Mouse (Mus musculus): ENCODE data around the gene Cdc20b. TPM values are rescaled to one million over a fixed set of nuclear protein-coding genes. Genes with fewer than 3 reads are reported as not detected.

The Cdc20b gene
- polyA plus RNA-seq, 1 experiment, result not detected

DNA sequence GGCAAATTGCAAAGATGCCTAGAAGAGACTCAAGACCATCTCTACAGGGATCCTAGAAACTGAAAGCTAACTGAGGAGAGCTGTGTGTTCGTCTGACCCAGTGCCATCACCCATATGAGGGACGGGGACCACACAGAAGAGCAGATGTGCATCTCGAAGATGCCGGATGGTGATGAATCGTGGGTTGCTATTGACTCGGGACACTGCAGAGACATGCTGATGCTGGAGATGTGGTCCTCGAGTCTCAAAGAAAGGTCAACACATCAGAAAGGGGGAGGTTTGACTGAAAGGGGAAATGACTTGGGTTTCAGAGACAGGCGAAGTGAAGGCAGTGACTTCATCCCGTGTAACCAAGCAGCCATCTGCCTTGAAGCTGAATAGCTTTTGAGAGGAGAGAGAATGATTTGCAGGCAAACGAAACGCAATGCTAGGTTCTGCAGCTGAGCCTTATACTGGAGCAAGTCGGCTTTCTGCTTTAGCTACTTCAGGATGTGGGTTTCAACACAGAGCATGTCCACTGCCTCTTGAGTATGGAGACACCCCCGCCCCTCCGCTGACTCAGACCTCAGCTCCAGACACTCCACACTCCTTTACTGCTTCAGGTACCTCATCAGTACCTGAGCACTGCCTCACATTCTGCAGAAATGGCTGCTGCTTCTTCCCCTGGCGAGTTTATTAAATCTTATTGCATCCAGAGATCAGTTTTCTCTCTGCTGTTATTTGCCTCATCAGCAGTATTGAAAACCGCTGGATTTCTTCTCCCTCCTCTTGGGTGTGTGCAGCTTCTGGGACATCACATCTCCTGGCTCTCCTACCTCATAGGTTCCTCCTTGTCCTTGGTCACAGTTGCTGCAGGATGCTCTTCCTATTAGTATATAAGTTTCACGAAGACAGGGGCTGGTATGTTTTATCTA lies 85.7 kb downstream of the Cdc20b start:
- Histone ChIP-seq H3K4me1 (ENCODE audit: control insufficient read depth, insufficient read depth, low read length) (no peaks in the 10 kb centered on the region), H3K4me3 (ENCODE audit: insufficient read depth, low read length) (no peak overlapping the region), H3K27ac (ENCODE audit: insufficient read depth, low read length) (no peak overlapping the region)
- TF ChIP-seq POLR2A (IDR thresholded peaks at IDR 0.05; ENCODE audit: low read depth, low read length), result no peak
- no peak for TF ChIP-seq CTCF (IDR thresholded peaks at IDR 0.05; ENCODE audit: borderline replicate concordance, insufficient read depth, low read length)

DNA sequence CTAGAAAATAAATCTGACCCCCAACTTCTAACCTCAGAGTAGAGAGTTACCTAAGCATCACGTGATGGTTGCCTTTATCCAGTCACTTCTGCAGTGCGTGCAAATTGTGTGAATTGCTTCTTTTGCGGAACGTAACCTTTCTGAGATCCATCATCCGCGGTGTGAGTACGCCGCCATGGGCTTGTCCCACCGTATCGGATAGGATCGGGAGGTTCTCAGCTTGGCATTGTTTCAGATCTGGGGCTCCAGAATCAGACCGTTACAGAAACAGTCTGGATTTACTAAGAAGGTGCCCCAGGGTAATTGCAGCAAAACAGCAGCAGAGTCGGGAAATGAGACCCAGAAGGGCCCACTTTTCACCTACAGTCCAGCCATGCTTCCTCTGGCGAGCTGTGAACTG lies 86.4 kb downstream of the Cdc20b start:
- no peaks in the 10 kb centered on the region for H3K4me1 ChIP-seq (ENCODE audit: control insufficient read depth, insufficient read depth, low read length)
- no peak overlapping the region for H3K4me3 ChIP-seq (ENCODE audit: insufficient read depth, low read length)
- H3K27ac ChIP-seq (ENCODE audit: insufficient read depth, low read length), result no peak overlapping the region
- TF ChIP-seq POLR2A (IDR thresholded peaks at IDR 0.05; ENCODE audit: low read depth, low read length) (no peak), CTCF (IDR thresholded peaks at IDR 0.05; ENCODE audit: borderline replicate concordance, insufficient read depth, low read length) (no peak)

DNA sequence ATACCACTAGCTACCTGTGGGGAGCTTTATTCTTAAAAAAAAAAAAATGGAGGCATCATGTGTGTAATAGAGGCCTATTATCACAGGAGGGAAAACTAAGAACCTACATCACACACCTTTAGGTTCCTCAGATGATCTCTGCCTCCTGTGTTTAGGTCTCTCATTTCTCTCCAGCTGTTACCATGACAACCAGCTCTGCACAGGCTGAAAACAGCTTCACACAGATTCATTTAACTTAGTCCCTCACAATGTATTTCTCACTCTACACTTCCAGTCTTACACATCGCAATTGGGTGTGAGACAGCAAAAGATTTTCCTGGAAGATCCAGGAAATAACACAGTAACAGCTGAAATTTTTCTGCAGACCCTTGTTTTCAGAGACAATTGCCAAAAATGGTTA lies 95.1 kb downstream of the Cdc20b start:
- Histone ChIP-seq H3K4me1 (ENCODE audit: control insufficient read depth, insufficient read depth, low read length) (no peaks in the 10 kb centered on the region), H3K27ac (ENCODE audit: insufficient read depth, low read length) (no peak overlapping the region), H3K4me3 (ENCODE audit: insufficient read depth, low read length) (no peak overlapping the region)
- TF ChIP-seq CTCF (IDR thresholded peaks at IDR 0.05; ENCODE audit: borderline replicate concordance, insufficient read depth, low read length) (no peak), POLR2A (IDR thresholded peaks at IDR 0.05; ENCODE audit: low read depth, low read length) (no peak)

DNA sequence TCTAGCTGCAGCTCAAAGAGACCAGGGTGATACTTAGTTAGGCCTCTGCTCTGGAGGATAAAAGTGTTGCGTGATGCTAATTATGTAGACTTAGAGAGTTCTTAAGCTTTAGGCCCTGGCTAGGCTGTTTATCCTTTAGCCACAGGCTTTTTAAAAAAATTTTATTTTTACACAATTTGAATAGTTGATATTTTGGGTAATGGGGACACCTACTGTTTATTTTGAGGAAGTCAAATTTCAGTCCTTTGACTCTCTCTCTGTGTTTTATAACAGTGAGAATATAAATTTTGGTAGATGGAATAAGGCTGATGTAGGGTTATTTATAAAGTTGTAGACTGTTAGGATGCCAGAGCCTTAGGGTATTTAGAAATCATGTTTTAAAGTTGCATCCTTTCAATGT lies 104.7 kb downstream of the Cdc20b start:
- Histone ChIP-seq H3K4me1 (ENCODE audit: control insufficient read depth, insufficient read depth, low read length) (no peaks in the 10 kb centered on the region), H3K4me3 (ENCODE audit: insufficient read depth, low read length) (no peak overlapping the region), H3K27ac (ENCODE audit: insufficient read depth, low read length) (no peak overlapping the region)
- TF ChIP-seq CTCF (IDR thresholded peaks at IDR 0.05; ENCODE audit: borderline replicate concordance, insufficient read depth, low read length), result no peak
- no peak for TF ChIP-seq POLR2A (IDR thresholded peaks at IDR 0.05; ENCODE audit: low read depth, low read length)

Other genes starting within 250 kb of the Cdc20b start
- gene Plpp1, start 234.3 kb upstream of the Cdc20b start, polyA plus RNA-seq (2011; ENCODE audit: insufficient read length, low read depth, missing spikeins), result 175 and 205 TPM in 2 replicates
- gene Mtrex, start 107.7 kb upstream of the Cdc20b start, polyA plus RNA-seq (2011; ENCODE audit: insufficient read length, low read depth, missing spikeins), result 54.5 and 58.5 TPM in 2 replicates
- 24.0 and 25.5 TPM in 2 replicates for gene Dhx29, start 107.7 kb upstream of the Cdc20b start, polyA plus RNA-seq (2011; ENCODE audit: insufficient read length, low read depth, missing spikeins)
- 1.2 and 2.6 TPM in 2 replicates for gene Ccno, start 47.3 kb upstream of the Cdc20b start, polyA plus RNA-seq (2011; ENCODE audit: insufficient read length, low read depth, missing spikeins)
- gene Mcidas, start 41.3 kb upstream of the Cdc20b start, polyA plus RNA-seq (2011; ENCODE audit: insufficient read length, low read depth, missing spikeins), result not detected in 2 replicates
- 313 and 341 TPM in 2 replicates for gene Gpx8, start 11.3 kb downstream of the Cdc20b start, polyA plus RNA-seq (2011; ENCODE audit: insufficient read length, low read depth, missing spikeins)
- gene Gzma, start 65.9 kb downstream of the Cdc20b start, polyA plus RNA-seq (2011; ENCODE audit: insufficient read length, low read depth, missing spikeins), result not detected in 2 replicates
- 1.1 and 2.5 TPM in 2 replicates for gene Esm1, start 174.5 kb downstream of the Cdc20b start, polyA plus RNA-seq (2011; ENCODE audit: insufficient read length, low read depth, missing spikeins)
- gene Gzmk, start 190.8 kb downstream of the Cdc20b start, polyA plus RNA-seq (2011; ENCODE audit: insufficient read length, low read depth, missing spikeins), result not detected in 2 replicates